In the genomic region with DNA sequence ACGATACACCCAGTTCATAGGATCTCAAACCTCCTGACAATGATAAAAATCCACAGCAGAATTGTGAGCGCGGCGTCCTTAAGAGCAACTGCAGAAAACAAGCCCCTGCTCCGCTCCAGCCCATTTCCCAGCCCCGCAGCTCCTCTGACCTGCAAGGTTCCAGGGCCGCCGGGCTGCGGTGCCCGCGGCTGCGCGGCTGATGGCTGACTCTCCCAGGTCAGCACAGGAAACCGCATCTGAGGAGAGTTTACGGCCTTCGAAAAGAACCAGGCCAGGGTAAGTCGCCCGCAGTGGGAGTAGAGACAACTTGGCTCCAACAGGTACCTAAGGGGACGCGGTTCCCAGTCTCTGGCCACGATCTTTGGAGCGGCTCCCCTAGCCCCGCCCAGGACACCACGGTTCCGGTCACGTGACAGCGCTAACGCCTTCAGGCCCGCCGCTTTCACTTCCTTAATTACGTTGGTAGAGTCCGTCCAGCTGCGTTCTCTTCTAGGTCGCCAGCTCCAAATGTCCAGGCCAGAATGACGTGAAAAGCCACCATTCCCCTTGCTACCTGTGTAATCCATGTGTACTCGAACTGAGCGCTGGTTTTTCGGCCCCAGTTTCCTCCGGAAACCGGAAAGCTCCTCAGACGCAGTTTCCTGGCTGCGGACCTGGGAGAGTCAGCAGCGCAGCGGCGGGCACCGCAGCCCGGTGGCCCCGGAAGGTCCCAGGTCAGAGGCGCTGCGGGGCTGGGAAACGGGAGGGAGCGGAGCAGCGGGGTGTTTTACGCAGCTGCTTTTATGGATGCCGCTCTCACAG, we compare ENCODE assay signal across 8 mouse cellular contexts. TPM values are rescaled to one million over a fixed set of nuclear protein-coding genes. Genes with fewer than 3 reads are reported as not detected.
DNase-seq lines count a peak whose midpoint lies in the region; ATAC-seq lines count a peak whose summit lies in the region.
"Not testable (repeated sequence)": the region's sequence is repeated elsewhere in the genome, so short reads cannot be mapped to it uniquely, and the experiment has no call there.

A gene (minus strand): TSS at position 358 of the 801 bp plus-strand sequence.
A gene (plus strand): TSS at position 446 of the 801 bp plus-strand sequence.

- H3K4me1 ChIP-seq in heart, embryonic 11.5 days (ENCODE audit: control insufficient read depth, insufficient read depth, low read length); kidney, embryonic 15.5 days: not testable (repeated sequence)

- not testable (repeated sequence) for H3K27me3 ChIP-seq in heart, embryonic 11.5 days (ENCODE audit: control insufficient read depth, insufficient read depth, low read length); kidney, embryonic 15.5 days

- peak within 1 kb of the TSS; percentile 90 for H3K27ac ChIP-seq in heart, embryonic 11.5 days (ENCODE audit: low read depth, low read length)
- H3K27ac ChIP-seq in kidney, embryonic 15.5 days, result peak within 1 kb of the TSS; percentile 92

- peak within 1 kb of the TSS; percentile 72 for H3K4me2 ChIP-seq in heart, embryonic 11.5 days
- peak within 1 kb of the TSS; percentile 54 for H3K4me2 ChIP-seq in kidney, embryonic 15.5 days

- H3K36me3 ChIP-seq in heart, embryonic 11.5 days (ENCODE audit: control insufficient read depth, insufficient read depth, low read length); kidney, embryonic 15.5 days: not testable (repeated sequence)

- not testable (repeated sequence) for H3K9me3 ChIP-seq in heart, embryonic 11.5 days (replicated peaks; ENCODE audit: control insufficient read depth, low read length); kidney, embryonic 15.5 days (replicated peaks)

- H3K4me3 ChIP-seq in heart, embryonic 11.5 days (ENCODE audit: low read depth, low read length), result peak within 1 kb of the TSS; percentile 66
- peak within 1 kb of the TSS; percentile 60 for H3K4me3 ChIP-seq in kidney, embryonic 15.5 days (replicated peaks)

- DNase-seq in A20 (ENCODE audit: low read depth, low spot score) (peak; percentile 88), liver (peak; percentile 74)
- peak; percentile 84 for DNase-seq in brain, adult 2 months (ENCODE audit: low read depth, low spot score)
- peak; percentile 45 to 72 for DNase-seq in monocyte, adult 2 months (ENCODE audit: low read depth in 1 of 2, low spot score in 2 of 2)
- DNase-seq in spleen, postnatal 14 days (ENCODE audit: low spot score in 2 of 2), result peak; percentile 42 to 54

- peak within 1 kb of the TSS; percentile 76 for H3K9ac ChIP-seq in heart, embryonic 11.5 days (ENCODE audit: low read depth, low read length)
- peak within 1 kb of the TSS; percentile 62 for H3K9ac ChIP-seq in kidney, embryonic 15.5 days

- under 1% methylated on average over 40 of the region's 55 CpGs for WGBS in heart, embryonic 11.5 days (ENCODE audit: insufficient replicate concordance)
- under 1% methylated on average over 44 of the region's 55 CpGs for WGBS in kidney, embryonic 15.5 days

- ATAC-seq in erythroblast, adult 5-6 weeks (replicated peaks; ENCODE audit: low FRiP score, poor library complexity, severe bottlenecking), result peak; percentile 99
- peak; percentile 99 for ATAC-seq in heart, embryonic 11.5 days (replicated peaks; ENCODE audit: insufficient number of reproducible peaks, low FRiP score, low TSS enrichment)
- ATAC-seq in kidney, embryonic 15.5 days (replicated peaks; ENCODE audit: low FRiP score), result peak; percentile 99

RNA-seq across cellular contexts. Expression of the first gene that starts in this region (rescaled TPM):
- total RNA-seq in erythroblast, adult 5-6 weeks (2015; ENCODE audit: low replicate concordance), result 8.8 and 10.4 TPM in 2 replicates
- 10.2 and 14.6 TPM in 2 replicates for total RNA-seq in erythroblast, adult 5-6 weeks (2017; ENCODE audit: low replicate concordance)
- 17.3 and 17.5 TPM in 2 replicates for polyA plus RNA-seq in heart, embryonic 11.5 days (2014; fragmentation: Nextera tagmentation; extraction: Ambion mirVana)
- polyA plus RNA-seq in kidney, embryonic 15.5 days (2015; fragmentation: Nextera tagmentation; extraction: Ambion mirVana), result 21.2 and 24.3 TPM in 2 replicates

RNA-seq across cellular contexts. Expression of the second gene that starts in this region (rescaled TPM):
- total RNA-seq in erythroblast, adult 5-6 weeks (2015; ENCODE audit: low replicate concordance), result 11.3 and 12.1 TPM in 2 replicates
- total RNA-seq in erythroblast, adult 5-6 weeks (2017; ENCODE audit: low replicate concordance), result 12.4 and 14.0 TPM in 2 replicates
- polyA plus RNA-seq in heart, embryonic 11.5 days (2014; fragmentation: Nextera tagmentation; extraction: Ambion mirVana), result 12.7 and 13.8 TPM in 2 replicates
- polyA plus RNA-seq in kidney, embryonic 15.5 days (2015; fragmentation: Nextera tagmentation; extraction: Ambion mirVana), result 16.4 and 16.7 TPM in 2 replicates

Comparison
In these comparisons a context has a peak if more than half of its experiments do, and no peak if none do; other contexts are left out.
1. Peak in every context shown above with its lines: DNase-seq, ATAC-seq, H3K4me3 ChIP-seq and H3K27ac ChIP-seq.